Mouse (Mus musculus) midbrain, embryonic 15.5 days (tissue): ENCODE measurements around the gene Fam20b. TPM values are rescaled to one million over a fixed set of nuclear protein-coding genes. Genes with fewer than 3 reads are reported as not detected.

Source experiments
- ATAC-seq: fragments of 200-750 bp; cut with Nextera tagmentation; replicated peaks from 2 replicates; pipeline ENCODE4 v1.8.0; 2017; ENCODE audit warnings: moderate TSS enrichment
- H3K27ac ChIP-seq: fragments of 300-500 bp; sonication (generic); 2 replicates; pipeline ENCODE4 v1.5.1; 2015; ENCODE audit warnings: mild to moderate bottlenecking, inconsistent platforms
- H3K27me3 ChIP-seq: fragments of 300-500 bp; sonication (generic); replicated peaks from 2 replicates; pipeline ENCODE4 v1.6.1; 2015; ENCODE audit warnings: inconsistent platforms
- H3K36me3 ChIP-seq: fragments of 300-500 bp; sonication (generic); replicated peaks from 2 replicates; pipeline ENCODE4 v1.6.1; 2015; ENCODE audit warnings: inconsistent platforms
- H3K4me1 ChIP-seq: fragments of 300-500 bp; sonication (generic); 2 replicates; pipeline ENCODE4 v1.6.1; 2015; ENCODE audit warnings: inconsistent platforms
- H3K4me2 ChIP-seq: fragments of 300-500 bp; sonication (generic); 2 replicates; pipeline ENCODE4 v1.6.1; 2015; ENCODE audit warnings: inconsistent platforms, mild to moderate bottlenecking, moderate library complexity
- H3K4me3 ChIP-seq: fragments of 300-500 bp; sonication (generic); 2 replicates; pipeline ENCODE4 v1.5.1; 2015; ENCODE audit warnings: mild to moderate bottlenecking, inconsistent platforms
- H3K9ac ChIP-seq: fragments of 300-500 bp; sonication (generic); 2 replicates; pipeline ENCODE4 v1.6.1; 2015; ENCODE audit warnings: mild to moderate bottlenecking, inconsistent platforms
- H3K9me3 ChIP-seq: fragments of 300-500 bp; sonication (generic); 2 replicates; pipeline ENCODE4 v1.6.1; 2016; ENCODE audit warnings: inconsistent platforms
- WGBS: fragments of 180-500 bp; shearing (Covaris S2); methylation state at CpG from one replicate; pipeline ENCODE4 v1.1.7; 2015; ENCODE audit warnings: mixed read lengths; 5-methylcytosine and 5-hydroxymethylcytosine counted together
- polyA plus RNA-seq: library from polyadenylated mRNA; unstranded; fragments of >200 nt; fragmentation: Nextera tagmentation; extraction: Ambion mirVana; gene quantifications from 2 replicates; pipeline ENCODE4 v1.2.1, GENCODE M21; 2015

Gene Fam20b
- polyA plus RNA-seq, 1 experiment from 2014 or later: 34.7 TPM

GRCm38 (mm10) chr1:156659906-156660659 is 58.8 kb downstream of the Fam20b start:
- no peak for ATAC-seq
- no peaks in the 10 kb centered on the region for H3K4me1 ChIP-seq
- H3K4me2 ChIP-seq: no peak overlapping the region
- H3K27ac ChIP-seq: no peak overlapping the region
- H3K36me3 ChIP-seq: no peaks in the 10 kb centered on the region
- no peaks in the 10 kb centered on the region for H3K9me3 ChIP-seq
- no peaks in the 10 kb centered on the region for H3K27me3 ChIP-seq
- no peak overlapping the region for H3K9ac ChIP-seq
- 86% methylated on average over 13 of the region's 13 CpGs for WGBS
- no peak overlapping the region for H3K4me3 ChIP-seq

- no peak overlapping the region for H3K4me3 ChIP-seq
- no peak overlapping the region for H3K27ac ChIP-seq
- H3K9me3 ChIP-seq: no peaks in the 10 kb centered on the region
- ATAC-seq: no peak
- no peaks in the 10 kb centered on the region for H3K27me3 ChIP-seq
- 92% methylated on average over 5 of the region's 5 CpGs for WGBS
- no peak overlapping the region for H3K9ac ChIP-seq
- H3K4me1 ChIP-seq: no peaks in the 10 kb centered on the region
- H3K4me2 ChIP-seq: no peak overlapping the region
- no peaks in the 10 kb centered on the region for H3K36me3 ChIP-seq
Measured at GRCm38 (mm10) chr1:156658676-156659075, 60.2 kb downstream of the Fam20b start.

- no peak for ATAC-seq
- 90% methylated on average over 4 of the region's 4 CpGs for WGBS
Measured at GRCm38 (mm10) chr1:156657523-156657922, 61.4 kb downstream of the Fam20b start.

GRCm38 (mm10) chr1:156654735-156655530 is 64.0 kb downstream of the Fam20b start:
- Histone ChIP-seq H3K9ac (no peak overlapping the region), H3K4me2 (no peak overlapping the region), H3K36me3 (no peaks in the 10 kb centered on the region), H3K4me1 (no peaks in the 10 kb centered on the region), H3K4me3 (no peak overlapping the region), H3K27me3 (no peaks in the 10 kb centered on the region), H3K9me3 (no peaks in the 10 kb centered on the region), H3K27ac (no peak overlapping the region)
- ATAC-seq: no peak
- 84% methylated on average over 13 of the region's 13 CpGs for WGBS

More at GRCm38 (mm10) chr1:156657523-156657922, 61.4 kb downstream of the Fam20b start:
- Histone ChIP-seq H3K27me3 (no peaks in the 10 kb centered on the region), H3K4me2 (no peak overlapping the region), H3K4me3 (no peak overlapping the region), H3K36me3 (no peaks in the 10 kb centered on the region), H3K27ac (no peak overlapping the region), H3K4me1 (no peaks in the 10 kb centered on the region), H3K9ac (no peak overlapping the region), H3K9me3 (no peaks in the 10 kb centered on the region)

- H3K27me3 ChIP-seq: no peaks in the 10 kb centered on the region
- ATAC-seq: no peak
- no peaks in the 10 kb centered on the region for H3K4me1 ChIP-seq
- H3K4me3 ChIP-seq: no peak overlapping the region
- no peak overlapping the region for H3K4me2 ChIP-seq
- no peaks in the 10 kb centered on the region for H3K36me3 ChIP-seq
- H3K27ac ChIP-seq: no peak overlapping the region
- WGBS: 70% methylated on average over 6 of the region's 6 CpGs
- H3K9me3 ChIP-seq: no peaks in the 10 kb centered on the region
- no peak overlapping the region for H3K9ac ChIP-seq
Measured at GRCm38 (mm10) chr1:156652189-156652822, 66.6 kb downstream of the Fam20b start.

GRCm38 (mm10) chr1:156650631-156651030 is 68.3 kb downstream of the Fam20b start:
- H3K27me3 ChIP-seq: no peaks in the 10 kb centered on the region
- WGBS: 79% methylated on average over 9 of the region's 9 CpGs
- H3K9me3 ChIP-seq: no peaks in the 10 kb centered on the region
- no peak overlapping the region for H3K4me3 ChIP-seq
- H3K36me3 ChIP-seq: no peaks in the 10 kb centered on the region
- ATAC-seq: no peak
- H3K27ac ChIP-seq: no peak overlapping the region
- no peaks in the 10 kb centered on the region for H3K4me1 ChIP-seq
- no peak overlapping the region for H3K9ac ChIP-seq
- no peak overlapping the region for H3K4me2 ChIP-seq

- ATAC-seq: no peak
- Histone ChIP-seq H3K9ac (no peak overlapping the region), H3K27me3 (no peaks in the 10 kb centered on the region), H3K36me3 (no peaks in the 10 kb centered on the region), H3K4me3 (no peak overlapping the region), H3K27ac (no peak overlapping the region), H3K4me1 (peaks cover 13% of the 10 kb centered on the region), H3K4me2 (no peak overlapping the region), H3K9me3 (no peaks in the 10 kb centered on the region)
- WGBS: 27% methylated on average over 2 of the region's 2 CpGs
Measured at GRCm38 (mm10) chr1:156648705-156649104, 70.2 kb downstream of the Fam20b start.

GRCm38 (mm10) chr1:156645971-156646370 is 72.9 kb downstream of the Fam20b start:
- Histone ChIP-seq H3K36me3 (0 out of 2 replicates have a peak, but pooled peaks cover 8% of the 10 kb centered on the region), H3K4me3 (no peak overlapping the region), H3K27me3 (no peaks in the 10 kb centered on the region), H3K9me3 (no peaks in the 10 kb centered on the region), H3K4me1 (peaks cover 18% of the 10 kb centered on the region), H3K9ac (no peak overlapping the region), H3K4me2 (no peak overlapping the region), H3K27ac (no peak overlapping the region)
- no peak for ATAC-seq
- 81% methylated on average over 4 of the region's 4 CpGs for WGBS

GRCm38 (mm10) chr1:156644780-156645523 is 73.9 kb downstream of the Fam20b start:
- Histone ChIP-seq H3K36me3 (0 out of 2 replicates have a peak, but pooled peaks cover 8% of the 10 kb centered on the region), H3K9ac (no peak overlapping the region), H3K9me3 (no peaks in the 10 kb centered on the region), H3K27me3 (no peaks in the 10 kb centered on the region), H3K4me3 (no peak overlapping the region), H3K4me1 (peaks cover 18% of the 10 kb centered on the region), H3K4me2 (no peak overlapping the region), H3K27ac (no peak overlapping the region)
- ATAC-seq: no peak
- 65% methylated on average over 13 of the region's 13 CpGs for WGBS

GRCm38 (mm10) chr1:156644061-156644460 is 74.8 kb downstream of the Fam20b start:
- 20% methylated on average over 10 of the region's 10 CpGs for WGBS
- Histone ChIP-seq H3K36me3 (0 out of 2 replicates have a peak, but pooled peaks cover 8% of the 10 kb centered on the region), H3K27ac (0 out of 2 replicates have a peak overlapping the region, but pooled peaks have one; percentile 32), H3K4me3 (no peak overlapping the region), H3K4me2 (no peak overlapping the region), H3K27me3 (no peaks in the 10 kb centered on the region), H3K9me3 (no peaks in the 10 kb centered on the region), H3K4me1 (peaks cover 18% of the 10 kb centered on the region), H3K9ac (no peak overlapping the region)
- ATAC-seq: no peak

GRCm38 (mm10) chr1:156642813-156643212 is 76.1 kb downstream of the Fam20b start:
- Histone ChIP-seq H3K9me3 (no peaks in the 10 kb centered on the region), H3K4me1 (peaks cover 18% of the 10 kb centered on the region), H3K9ac (no peak overlapping the region), H3K27ac (no peak overlapping the region), H3K4me3 (no peak overlapping the region), H3K36me3 (0 out of 2 replicates have a peak, but pooled peaks cover 11% of the 10 kb centered on the region), H3K4me2 (no peak overlapping the region), H3K27me3 (no peaks in the 10 kb centered on the region)
- no peak for ATAC-seq
- whole genome bisulfite sequencing: 71% methylated on average over 12 of the region's 12 CpGs
